Mouse (Mus musculus): ENCODE measurements at regions not wholly inside any gene's neighbourhood (a gene's known extent, or its start where the extent isn't known, plus 50 kb on each side); places are given as distances from the start of the nearest gene placed in this dataset.
A peak's percentile ranks its signal among the peaks of the same experiment; 100 is the strongest.

DNA sequence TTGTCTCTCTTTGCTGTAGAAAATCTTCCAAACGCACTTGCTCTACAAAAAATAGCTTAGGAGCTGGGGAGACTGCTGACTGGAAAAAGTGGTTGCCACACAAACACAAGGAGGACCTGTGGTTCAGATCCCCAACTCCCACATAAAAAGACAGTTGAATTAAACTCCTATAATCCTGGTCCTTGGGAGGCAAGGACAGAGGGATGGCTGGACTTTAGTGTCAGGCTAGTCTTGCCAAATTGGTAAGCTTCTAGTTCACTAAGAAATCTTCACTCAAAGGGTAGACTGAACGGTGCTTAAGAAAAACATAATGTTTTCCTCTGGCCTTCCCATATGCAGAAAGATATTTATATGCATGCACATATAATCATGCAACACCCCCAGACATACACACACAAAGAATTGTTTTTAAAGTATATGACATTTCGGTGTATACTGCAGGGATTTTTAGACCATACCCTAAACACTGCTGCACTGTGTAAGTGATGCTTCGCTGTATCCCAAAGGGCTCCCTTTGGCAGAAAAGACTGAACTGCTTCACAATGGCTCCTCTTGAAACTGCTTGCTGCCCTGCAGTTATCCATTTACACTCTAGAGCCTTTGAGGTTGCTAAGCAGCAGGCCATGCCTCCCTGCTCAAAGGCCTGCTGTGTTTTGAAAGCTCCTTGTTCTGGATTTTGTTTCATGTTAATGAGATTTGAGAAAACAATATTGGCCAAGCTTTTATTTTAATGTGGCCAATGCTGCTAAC is 1299.3 kb downstream of the Zfp704 start:
- H3K36me3 ChIP-seq (replicated peaks; ENCODE audit: control insufficient read depth, insufficient read depth, low read depth): no peaks in the 10 kb centered on the region
- no peak overlapping the region for H3K4me3 ChIP-seq (ENCODE audit: insufficient read depth in 1 of 2, low read depth in 2 of 2, low read length in 2 of 2)
- 47% methylated on average over 4 of the region's 4 CpGs for WGBS (ENCODE audit: insufficient replicate concordance)
- DNase-seq (ENCODE audit: low read depth in 3 of 3, low spot score in 3 of 3): no peak
- H3K27me3 ChIP-seq (ENCODE audit: control insufficient read depth, insufficient read depth, low read length): no peaks in the 10 kb centered on the region
- H3K9me3 ChIP-seq (ENCODE audit: control insufficient read depth, low read length): no peaks in the 10 kb centered on the region
- no peak overlapping the region for H3K27ac ChIP-seq
- no peak overlapping the region for H3K4me2 ChIP-seq (ENCODE audit: low read depth)
- no peak for ATAC-seq (ENCODE audit: insufficient read depth)
- no peak for TF ChIP-seq EP300 (IDR thresholded peaks at IDR 0.05; ENCODE audit: low read depth)
- TF ChIP-seq CTCF (IDR thresholded peaks at IDR 0.05; ENCODE audit: low read depth): no peak
- H3K9ac ChIP-seq (replicated peaks): no peak overlapping the region
- no peaks in the 10 kb centered on the region for H3K4me1 ChIP-seq (replicated peaks; ENCODE audit: control insufficient read depth in 2 of 2, insufficient read depth in 2 of 2, low read length in 1 of 2)

DNA sequence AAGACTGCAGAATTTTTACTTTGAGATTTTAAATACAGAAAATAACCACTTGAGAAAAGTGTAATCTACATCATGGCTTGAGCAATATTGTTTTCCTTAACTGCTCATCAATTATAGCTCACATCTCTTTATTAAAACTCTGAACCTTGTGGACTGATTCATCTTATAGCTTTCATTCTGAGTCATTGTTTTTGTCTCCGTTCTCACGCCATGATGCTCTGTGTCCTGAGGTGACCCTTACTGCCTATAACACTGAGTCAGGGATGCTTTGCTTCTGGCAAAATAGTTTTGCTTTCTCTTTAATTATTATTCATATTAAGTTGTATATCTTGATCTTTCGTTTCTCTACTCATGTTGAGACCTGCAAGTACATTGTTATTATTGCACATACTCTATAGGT is 1302.6 kb downstream of the Zfp704 start:
- no peaks in the 10 kb centered on the region for H3K9me3 ChIP-seq (ENCODE audit: control insufficient read depth, low read length)
- no peaks in the 10 kb centered on the region for H3K27me3 ChIP-seq (ENCODE audit: control insufficient read depth, insufficient read depth, low read length)
- H3K4me1 ChIP-seq (replicated peaks; ENCODE audit: control insufficient read depth in 2 of 2, insufficient read depth in 2 of 2, low read length in 1 of 2): no peaks in the 10 kb centered on the region
- DNase-seq (ENCODE audit: low read depth in 3 of 3, low spot score in 3 of 3) (no peak), ATAC-seq (ENCODE audit: insufficient read depth) (no peak)
- WGBS (ENCODE audit: insufficient replicate concordance): 53% methylated on average over 3 of the region's 3 CpGs
- TF ChIP-seq CTCF (IDR thresholded peaks at IDR 0.05; ENCODE audit: low read depth): no peak
- TF ChIP-seq EP300 (IDR thresholded peaks at IDR 0.05; ENCODE audit: low read depth): no peak
- H3K36me3 ChIP-seq (replicated peaks; ENCODE audit: control insufficient read depth, insufficient read depth, low read depth): no peaks in the 10 kb centered on the region
- H3K4me3 ChIP-seq (ENCODE audit: insufficient read depth in 1 of 2, low read depth in 2 of 2, low read length in 2 of 2): no peak overlapping the region
- no peak overlapping the region for H3K9ac ChIP-seq (replicated peaks)
- H3K4me2 ChIP-seq (ENCODE audit: low read depth): no peak overlapping the region
- no peak overlapping the region for H3K27ac ChIP-seq

DNA sequence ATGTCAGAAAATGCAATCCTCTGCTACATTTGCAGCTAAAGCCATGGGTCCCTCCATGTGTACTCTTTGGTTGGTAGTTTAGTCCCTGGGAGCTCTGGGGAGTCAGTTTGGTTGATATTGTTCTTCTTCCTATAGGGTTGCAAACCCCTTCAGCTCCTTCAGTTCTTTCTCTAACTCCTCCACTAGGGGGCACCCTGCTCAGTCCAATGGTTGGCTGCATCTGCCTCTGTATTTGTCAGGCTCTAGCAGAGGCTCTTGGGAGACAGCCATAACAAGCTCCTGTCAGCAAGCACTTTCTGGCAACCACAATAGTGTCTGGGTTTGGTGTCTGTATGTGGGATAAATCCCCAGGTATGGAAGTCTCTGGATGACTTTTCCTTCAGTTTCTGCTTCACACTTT is 1305.1 kb downstream of the Zfp704 start:
- Histone ChIP-seq H3K9me3 (ENCODE audit: control insufficient read depth, low read length) (no peaks in the 10 kb centered on the region), H3K9ac (replicated peaks) (no peak overlapping the region), H3K27ac (no peak overlapping the region), H3K36me3 (replicated peaks; ENCODE audit: control insufficient read depth, insufficient read depth, low read depth) (no peaks in the 10 kb centered on the region), H3K27me3 (ENCODE audit: control insufficient read depth, insufficient read depth, low read length) (no peaks in the 10 kb centered on the region), H3K4me2 (ENCODE audit: low read depth) (no peak overlapping the region), H3K4me3 (ENCODE audit: insufficient read depth in 1 of 2, low read depth in 2 of 2, low read length in 2 of 2) (no peak overlapping the region), H3K4me1 (replicated peaks; ENCODE audit: control insufficient read depth in 2 of 2, insufficient read depth in 2 of 2, low read length in 1 of 2) (no peaks in the 10 kb centered on the region)
- ATAC-seq (ENCODE audit: insufficient read depth): no peak
- TF ChIP-seq CTCF (IDR thresholded peaks at IDR 0.05; ENCODE audit: low read depth) (0 out of 2 replicates have a peak, but pooled peaks have one; percentile 5), EP300 (IDR thresholded peaks at IDR 0.05; ENCODE audit: low read depth) (no peak)
- no peak for DNase-seq (ENCODE audit: low read depth in 3 of 3, low spot score in 3 of 3)

DNA sequence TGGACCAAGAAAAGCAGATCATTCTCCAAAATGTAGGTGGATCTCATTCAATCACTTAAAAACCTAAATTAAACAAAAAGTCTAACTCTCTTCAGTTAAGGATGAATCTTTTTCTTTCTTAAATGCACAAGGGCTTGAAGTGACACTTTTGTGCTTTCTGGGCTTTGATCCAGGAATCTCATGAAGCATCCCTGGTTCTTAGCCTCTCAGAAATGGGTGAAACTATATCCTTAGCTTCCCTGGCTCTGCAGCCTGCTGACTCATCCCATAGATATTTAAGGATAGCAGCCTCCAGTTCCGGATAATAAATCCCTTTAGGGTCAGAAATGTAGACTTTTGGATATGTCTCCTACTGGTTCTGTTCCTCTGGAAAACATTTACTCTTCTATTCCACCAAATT is 1316.8 kb downstream of the Zfp704 start:
- Histone ChIP-seq H3K27me3 (ENCODE audit: control insufficient read depth, insufficient read depth, low read length) (no peaks in the 10 kb centered on the region), H3K4me1 (replicated peaks; ENCODE audit: control insufficient read depth in 2 of 2, insufficient read depth in 2 of 2, low read length in 1 of 2) (no peaks in the 10 kb centered on the region), H3K9me3 (ENCODE audit: control insufficient read depth, low read length) (no peaks in the 10 kb centered on the region), H3K36me3 (replicated peaks; ENCODE audit: control insufficient read depth, insufficient read depth, low read depth) (no peaks in the 10 kb centered on the region), H3K4me2 (ENCODE audit: low read depth) (no peak overlapping the region), H3K27ac (no peak overlapping the region), H3K4me3 (ENCODE audit: insufficient read depth in 1 of 2, low read depth in 2 of 2, low read length in 2 of 2) (no peak overlapping the region), H3K9ac (replicated peaks) (no peak overlapping the region)
- DNase-seq (ENCODE audit: low read depth in 3 of 3, low spot score in 3 of 3): no peak
- no peak for TF ChIP-seq EP300 (IDR thresholded peaks at IDR 0.05; ENCODE audit: low read depth)
- TF ChIP-seq CTCF (IDR thresholded peaks at IDR 0.05; ENCODE audit: low read depth): no peak
- ATAC-seq (ENCODE audit: insufficient read depth): no peak
- WGBS (ENCODE audit: insufficient replicate concordance): 33% methylated on average over 1 of the region's 1 CpGs

DNA sequence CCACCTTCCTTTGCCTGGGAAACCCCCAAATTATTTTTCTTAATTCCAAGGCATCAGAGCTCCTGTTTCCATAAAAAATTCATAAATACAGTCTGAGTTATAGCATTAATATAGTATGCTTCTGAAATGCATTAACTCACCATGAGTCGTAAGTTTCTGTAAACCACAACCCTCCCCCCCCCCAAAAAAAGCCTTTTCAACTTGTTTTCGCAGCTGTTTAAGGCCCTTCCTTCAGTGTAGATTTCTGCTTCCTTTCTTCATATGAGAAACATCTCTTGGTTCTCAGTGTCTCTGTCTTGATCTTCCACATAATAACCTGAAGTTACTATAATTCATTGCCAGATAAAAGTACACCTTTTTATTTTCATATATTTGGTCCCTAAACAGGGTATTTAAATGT is 1320.3 kb downstream of the Zfp704 start:
- Histone ChIP-seq H3K9me3 (ENCODE audit: control insufficient read depth, low read length) (no peaks in the 10 kb centered on the region), H3K27ac (no peak overlapping the region), H3K27me3 (ENCODE audit: control insufficient read depth, insufficient read depth, low read length) (no peaks in the 10 kb centered on the region), H3K4me3 (ENCODE audit: insufficient read depth in 1 of 2, low read depth in 2 of 2, low read length in 2 of 2) (no peak overlapping the region), H3K4me2 (ENCODE audit: low read depth) (no peak overlapping the region), H3K4me1 (replicated peaks; ENCODE audit: control insufficient read depth in 2 of 2, insufficient read depth in 2 of 2, low read length in 1 of 2) (no peaks in the 10 kb centered on the region), H3K9ac (replicated peaks) (no peak overlapping the region), H3K36me3 (replicated peaks; ENCODE audit: control insufficient read depth, insufficient read depth, low read depth) (no peaks in the 10 kb centered on the region)
- DNase-seq (ENCODE audit: low read depth in 3 of 3, low spot score in 3 of 3) (no peak), ATAC-seq (ENCODE audit: insufficient read depth) (no peak)
- WGBS (ENCODE audit: insufficient replicate concordance): 36% methylated on average over 2 of the region's 2 CpGs
- no peak for TF ChIP-seq EP300 (IDR thresholded peaks at IDR 0.05; ENCODE audit: low read depth)
- TF ChIP-seq CTCF (IDR thresholded peaks at IDR 0.05; ENCODE audit: low read depth): no peak
